Mouse (Mus musculus): ENCODE data around the gene Ankrd34c.

The Ankrd34c gene

GRCm38 (mm10) chr9:89738295-89738694 lies at the start of gene Ankrd34c:
Gene Ankrd34c, minus strand, starts transcription at chr9:89738475.
- DNase-seq (ENCODE audit: low spot score): peak; percentile 28

- DNase-seq (ENCODE audit: low spot score): no peak
Observed at GRCm38 (mm10) chr9:89787532-89787931, 49.3 kb upstream of the Ankrd34c start.

GRCm38 (mm10) chr9:89781395-89781927 lies 43.2 kb upstream of the Ankrd34c start:
- DNase-seq (ENCODE audit: low spot score): no peak

- DNase-seq (ENCODE audit: low spot score): no peak
Observed at GRCm38 (mm10) chr9:89779237-89779636, 41.0 kb upstream of the Ankrd34c start.

- no peak for DNase-seq (ENCODE audit: low spot score)
Observed at GRCm38 (mm10) chr9:89771153-89771552, 32.9 kb upstream of the Ankrd34c start.

GRCm38 (mm10) chr9:89762017-89762416 lies 23.7 kb upstream of the Ankrd34c start:
- no peak for DNase-seq (ENCODE audit: low spot score)

- DNase-seq (ENCODE audit: low spot score): no peak
Observed at GRCm38 (mm10) chr9:89758569-89758968, 20.3 kb upstream of the Ankrd34c start.

GRCm38 (mm10) chr9:89758139-89758538 lies 19.9 kb upstream of the Ankrd34c start:
- DNase-seq (ENCODE audit: low spot score): no peak

GRCm38 (mm10) chr9:89757571-89757970 lies 19.3 kb upstream of the Ankrd34c start:
- peak; percentile 45 for DNase-seq (ENCODE audit: low spot score)

- DNase-seq (ENCODE audit: low spot score): no peak
Observed at GRCm38 (mm10) chr9:89740041-89740440, 1.8 kb upstream of the Ankrd34c start.

GRCm38 (mm10) chr9:89737888-89738287 lies 387 bp downstream of the Ankrd34c start:
- DNase-seq (ENCODE audit: low spot score): no peak

GRCm38 (mm10) chr9:89736932-89737705 lies 1.2 kb downstream of the Ankrd34c start:
- no peak for DNase-seq (ENCODE audit: low spot score)

GRCm38 (mm10) chr9:89706906-89707305 lies 31.4 kb downstream of the Ankrd34c start:
- DNase-seq (ENCODE audit: low spot score): no peak

- no peak for DNase-seq (ENCODE audit: low spot score)
Observed at GRCm38 (mm10) chr9:89705197-89705533, 33.1 kb downstream of the Ankrd34c start.

GRCm38 (mm10) chr9:89704265-89705196 lies 33.7 kb downstream of the Ankrd34c start, which contains the start of gene Tmed3:
Gene Tmed3, minus strand, starts transcription at chr9:89705068.
- peak; percentile 88 for DNase-seq (ENCODE audit: low spot score)

- no peak for DNase-seq (ENCODE audit: low spot score)
Observed at GRCm38 (mm10) chr9:89700910-89701457, 37.3 kb downstream of the Ankrd34c start.

GRCm38 (mm10) chr9:89695143-89695542 lies 43.1 kb downstream of the Ankrd34c start:
- DNase-seq (ENCODE audit: low spot score): no peak

- no peak for DNase-seq (ENCODE audit: low spot score)
Observed at GRCm38 (mm10) chr9:89693670-89694069, 44.6 kb downstream of the Ankrd34c start.

- DNase-seq (ENCODE audit: low spot score): no peak
Observed at GRCm38 (mm10) chr9:89689179-89689578, 49.1 kb downstream of the Ankrd34c start.

- peak; percentile 14 for DNase-seq (ENCODE audit: low spot score)
Observed at GRCm38 (mm10) chr9:89687503-89688226, 50.6 kb downstream of the Ankrd34c start.

GRCm38 (mm10) chr9:89686262-89686661 lies 52.0 kb downstream of the Ankrd34c start:
- no peak for DNase-seq (ENCODE audit: low spot score)

GRCm38 (mm10) chr9:89678974-89679373 lies 59.3 kb downstream of the Ankrd34c start:
- no peak for DNase-seq (ENCODE audit: low spot score)
